ENCODE assay signal across 8 mouse cellular contexts in genomic region chr14:34362726-34363445, GRCm38 (mm10). TPM values are rescaled to one million over a fixed set of nuclear protein-coding genes. Genes with fewer than 3 reads are reported as not detected.
DNase-seq lines count a peak whose midpoint lies in the region; ATAC-seq and TF ChIP-seq lines count a peak whose summit lies in the region.

No protein-coding gene starts in this region.

- WGBS in forebrain, embryonic 14.5 days: 34% methylated on average over 18 of the region's 18 CpGs
- WGBS in liver, embryonic 15.5 days (ENCODE audit: insufficient replicate concordance): 22% methylated on average over 18 of the region's 18 CpGs

- intact Hi-C loops in heart, postnatal 10 days (cut with DNase I): loop anchor here (1.0 to 10.0 kb wide), 4 partner anchors 52 to 408 kb away; partner anchors contain the start of genes Glud1, Rbp3 and Shld2

- H3K36me3 ChIP-seq in ES-Bruce4 (ENCODE audit: control insufficient read depth, insufficient read depth, low read length, poor library complexity, severe bottlenecking): no peaks in the 10 kb centered on the region
- no peaks in the 10 kb centered on the region for H3K36me3 ChIP-seq in forebrain, embryonic 14.5 days (ENCODE audit: control insufficient read depth, insufficient read depth, low read length)
- H3K36me3 ChIP-seq in liver, embryonic 15.5 days (replicated peaks): no peaks in the 10 kb centered on the region

- peak; percentile 23; the same call in 1 of the 2 replicates for TF ChIP-seq EP300 in ES-Bruce4 (IDR thresholded peaks at IDR 0.05; ENCODE audit: insufficient read depth, low read depth, low read length)

- H3K9ac ChIP-seq in ES-Bruce4 (ENCODE audit: low read depth, poor library complexity, severe bottlenecking): peak overlapping the region; percentile 45
- peak overlapping the region; percentile 63 for H3K9ac ChIP-seq in forebrain, embryonic 14.5 days (ENCODE audit: low read length)
- H3K9ac ChIP-seq in liver, embryonic 15.5 days: no peak overlapping the region; the same call in 1 of the 2 replicates

- peaks cover 8% of the 10 kb centered on the region for H3K4me1 ChIP-seq in ES-Bruce4 (ENCODE audit: control insufficient read depth, insufficient read depth, low read length)
- H3K4me1 ChIP-seq in forebrain, embryonic 14.5 days (ENCODE audit: control insufficient read depth, insufficient read depth, low read length): no peaks in the 10 kb centered on the region
- H3K4me1 ChIP-seq in liver, embryonic 15.5 days (replicated peaks): peaks cover 21% of the 10 kb centered on the region; the same call in 1 of the 2 replicates

- peak; percentile 25 for DNase-seq in c-Kit-positive CD71-positive TER-119-negative erythroid progenitor cells, embryonic 14.5 days (ENCODE audit: low read depth)
- DNase-seq in forebrain, embryonic 14.5 days (ENCODE audit: low spot score): peak; percentile 81
- peak; percentile 73 to 76 for DNase-seq in heart, postnatal 10 days
- peak; percentile 87 to 88 for DNase-seq in kidney, postnatal 36 days
- DNase-seq in neural tube, embryonic 10.5 days (ENCODE audit: extremely low spot score, low spot score): peak; percentile 54
- DNase-seq in thymus, postnatal 0 days (ENCODE audit: low spot score): peak; percentile 25

- peak overlapping the region; percentile 64 for H3K4me2 ChIP-seq in forebrain, embryonic 14.5 days (ENCODE audit: low read length)
- H3K4me2 ChIP-seq in liver, embryonic 15.5 days: peak overlapping the region; percentile 61

- H3K4me3 ChIP-seq in ES-Bruce4 (ENCODE audit: low read depth, low read length): peak overlapping the region; percentile 52
- peak overlapping the region; percentile 40 for H3K4me3 ChIP-seq in forebrain, embryonic 14.5 days (ENCODE audit: low read depth, low read length)
- H3K4me3 ChIP-seq in liver, embryonic 15.5 days (replicated peaks): peak overlapping the region; percentile 25; the same call in 1 of the 2 replicates

- no peak for TF ChIP-seq POLR2A in ES-Bruce4 (IDR thresholded peaks at IDR 0.05; ENCODE audit: insufficient read depth, low read length)

- peak; percentile 74 for TF ChIP-seq CTCF in ES-Bruce4 (IDR thresholded peaks at IDR 0.05; ENCODE audit: low read depth, low read length)

- H3K27me3 ChIP-seq in ES-Bruce4 (ENCODE audit: control insufficient read depth, insufficient read depth, low read length, poor library complexity, severe bottlenecking): no peaks in the 10 kb centered on the region
- no peaks in the 10 kb centered on the region for H3K27me3 ChIP-seq in forebrain, embryonic 14.5 days (replicated peaks; ENCODE audit: control insufficient read depth, insufficient read depth, low read length)
- H3K27me3 ChIP-seq in liver, embryonic 15.5 days: no peaks in the 10 kb centered on the region

- peak; percentile 66 for ATAC-seq in forebrain, embryonic 14.5 days
- ATAC-seq in liver, embryonic 15.5 days (ENCODE audit: insufficient read depth): no peak

- peak overlapping the region; percentile 75 for H3K27ac ChIP-seq in ES-Bruce4 (ENCODE audit: insufficient read depth, low read length)
- no peak overlapping the region for H3K27ac ChIP-seq in forebrain, embryonic 14.5 days (ENCODE audit: low read depth, low read length)
- no peak overlapping the region for H3K27ac ChIP-seq in liver, embryonic 15.5 days (replicated peaks)

- peaks cover 16% of the 10 kb centered on the region for H3K9me3 ChIP-seq in ES-Bruce4 (replicated peaks; ENCODE audit: control insufficient read depth, insufficient read depth, low read length, poor library complexity, severe bottlenecking)
- no peaks in the 10 kb centered on the region for H3K9me3 ChIP-seq in forebrain, embryonic 14.5 days (replicated peaks; ENCODE audit: control insufficient read depth, low read length)
- no peaks in the 10 kb centered on the region for H3K9me3 ChIP-seq in liver, embryonic 15.5 days (replicated peaks)

RNA-seq across cellular contexts. Expression of gene Fam25c, which starts 7.7 kb away (rescaled TPM):
- 3.5 and 5.7 TPM in 2 replicates for polyA plus RNA-seq in ES-Bruce4 (2011; ENCODE audit: insufficient read depth, insufficient read length, low read depth, missing spikeins)
- polyA plus RNA-seq in forebrain, embryonic 14.5 days (2014; fragmentation: Nextera tagmentation; extraction: Ambion mirVana): not detected in 2 replicates
- total RNA-seq in heart, postnatal 10 days (2021): not detected
- polyA plus RNA-seq in liver, embryonic 15.5 days (2015; fragmentation: Nextera tagmentation; extraction: Ambion mirVana): 0.25 and 0.33 TPM in 2 replicates
- polyA plus RNA-seq in thymus, postnatal 0 days (2015; fragmentation: Nextera tagmentation; extraction: Ambion mirVana): 2.7 and 4.5 TPM in 2 replicates

RNA-seq across cellular contexts. Expression of gene Sncg, which starts 11.7 kb away (rescaled TPM):
- 2.2 and 3.2 TPM in 2 replicates for polyA plus RNA-seq in ES-Bruce4 (2011; ENCODE audit: insufficient read depth, insufficient read length, low read depth, missing spikeins)
- polyA plus RNA-seq in forebrain, embryonic 14.5 days (2014; fragmentation: Nextera tagmentation; extraction: Ambion mirVana): 4.0 and 4.2 TPM in 2 replicates
- 1 to 10 TPM; 3.4 to 3.7 TPM for total RNA-seq in heart, postnatal 10 days (2021)
- polyA plus RNA-seq in liver, embryonic 15.5 days (2015; fragmentation: Nextera tagmentation; extraction: Ambion mirVana): 0.21 and 0.41 TPM in 2 replicates
- polyA plus RNA-seq in thymus, postnatal 0 days (2015; fragmentation: Nextera tagmentation; extraction: Ambion mirVana): 7.8 and 8.4 TPM in 2 replicates

RNA-seq across cellular contexts. Expression of gene Mmrn2, which starts 12.4 kb away (rescaled TPM):
- polyA plus RNA-seq in ES-Bruce4 (2011; ENCODE audit: insufficient read depth, insufficient read length, low read depth, missing spikeins): 1.3 and 1.7 TPM in 2 replicates
- polyA plus RNA-seq in forebrain, embryonic 14.5 days (2014; fragmentation: Nextera tagmentation; extraction: Ambion mirVana): 3.5 and 3.6 TPM in 2 replicates
- total RNA-seq in heart, postnatal 10 days (2021): 10 to 100 TPM; 43.8 to 50.9 TPM
- polyA plus RNA-seq in liver, embryonic 15.5 days (2015; fragmentation: Nextera tagmentation; extraction: Ambion mirVana): 2.6 and 2.8 TPM in 2 replicates
- polyA plus RNA-seq in thymus, postnatal 0 days (2015; fragmentation: Nextera tagmentation; extraction: Ambion mirVana): 2.9 and 3.3 TPM in 2 replicates

RNA-seq across cellular contexts. Expression of gene Glud1, which starts 52.4 kb away (rescaled TPM):
- 285 and 305 TPM in 2 replicates for polyA plus RNA-seq in ES-Bruce4 (2011; ENCODE audit: insufficient read depth, insufficient read length, low read depth, missing spikeins)
- polyA plus RNA-seq in forebrain, embryonic 14.5 days (2014; fragmentation: Nextera tagmentation; extraction: Ambion mirVana): 84.0 and 94.1 TPM in 2 replicates
- 100 to 1,000 TPM; 130 to 141 TPM for total RNA-seq in heart, postnatal 10 days (2021)
- polyA plus RNA-seq in liver, embryonic 15.5 days (2015; fragmentation: Nextera tagmentation; extraction: Ambion mirVana): 142 and 159 TPM in 2 replicates
- 56.6 and 65.6 TPM in 2 replicates for polyA plus RNA-seq in thymus, postnatal 0 days (2015; fragmentation: Nextera tagmentation; extraction: Ambion mirVana)

RNA-seq across cellular contexts. Expression of gene Shld2, which starts 52.6 kb away (rescaled TPM):
- polyA plus RNA-seq in ES-Bruce4 (2011; ENCODE audit: insufficient read depth, insufficient read length, low read depth, missing spikeins): 26.7 and 32.5 TPM in 2 replicates
- 7.0 and 8.6 TPM in 2 replicates for polyA plus RNA-seq in forebrain, embryonic 14.5 days (2014; fragmentation: Nextera tagmentation; extraction: Ambion mirVana)
- 1 to 10 TPM; 7.4 to 7.7 TPM for total RNA-seq in heart, postnatal 10 days (2021)
- 7.1 and 8.4 TPM in 2 replicates for polyA plus RNA-seq in liver, embryonic 15.5 days (2015; fragmentation: Nextera tagmentation; extraction: Ambion mirVana)
- 16.5 and 22.6 TPM in 2 replicates for polyA plus RNA-seq in thymus, postnatal 0 days (2015; fragmentation: Nextera tagmentation; extraction: Ambion mirVana)

Comparison
In these comparisons a context has a peak if more than half of its experiments do, and no peak if none do; other contexts are left out.
1. DNase-seq: peak in every context shown above with its lines; median percentile 88 in kidney, postnatal 36 days; 81 in forebrain, embryonic 14.5 days; 74 in heart, postnatal 10 days; 54 in neural tube, embryonic 10.5 days; 25 in c-Kit-positive CD71-positive TER-119-negative erythroid progenitor cells, embryonic 14.5 days; 25 in thymus, postnatal 0 days.